Mouse (Mus musculus) left cerebral cortex, adult 18-20 months (tissue): Measurements from ENCODE around the gene Usp34. TPM values are rescaled to one million over a fixed set of nuclear protein-coding genes. Genes with fewer than 3 reads are reported as not detected.
"Not testable (repeated sequence)": the region's sequence is repeated elsewhere in the genome, so short reads cannot be mapped to it uniquely, and the experiment has no call there.

ENCODE experiments used
- DNase-seq, 2 experiments: peaks; one replicate each; pipeline ENCODE4 v3.0.0; 2021 to 2022; ENCODE audit warnings: low spot score in 2 of 2, mixed read lengths in 1 of 2
- total RNA-seq, 2 experiments: library from RNA; stranded (reverse); gene quantifications; 2 replicates each; pipeline ENCODE4 v1.2.3; 2021

Gene Usp34
- total RNA-seq, 2 experiments from 2014 or later: 84.5 to 92.5 TPM

GRCm38 (mm10) chr11:23335160-23335559, 28.5 kb downstream of the Usp34 start:
- no peak for DNase-seq

- not testable (repeated sequence) for DNase-seq
Measured at GRCm38 (mm10) chr11:23357226-23357625, 50.5 kb downstream of the Usp34 start.

- DNase-seq: not testable (repeated sequence)
Measured at GRCm38 (mm10) chr11:23359687-23360235, 53.1 kb downstream of the Usp34 start.

DNA sequence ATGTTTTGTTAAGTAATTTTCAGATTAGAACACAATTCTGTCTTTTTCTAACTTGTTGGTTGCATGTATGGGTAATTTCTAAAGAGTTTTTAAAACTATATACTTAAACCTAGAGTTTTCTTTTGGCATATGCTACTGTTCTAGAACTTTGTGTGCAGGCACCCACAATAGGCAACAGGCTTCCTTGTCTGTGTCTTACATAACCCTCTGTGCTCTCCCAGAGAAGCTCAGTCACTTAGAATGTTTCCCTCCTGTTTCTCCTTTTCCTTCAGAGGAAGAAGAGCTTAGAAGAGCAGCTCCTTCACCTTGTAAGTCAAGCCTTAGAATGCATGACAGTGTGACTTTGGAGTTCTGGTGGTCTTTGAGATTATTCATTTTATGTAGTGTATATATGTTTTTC, 55.6 kb downstream of the Usp34 start:
- no peak for DNase-seq

DNA sequence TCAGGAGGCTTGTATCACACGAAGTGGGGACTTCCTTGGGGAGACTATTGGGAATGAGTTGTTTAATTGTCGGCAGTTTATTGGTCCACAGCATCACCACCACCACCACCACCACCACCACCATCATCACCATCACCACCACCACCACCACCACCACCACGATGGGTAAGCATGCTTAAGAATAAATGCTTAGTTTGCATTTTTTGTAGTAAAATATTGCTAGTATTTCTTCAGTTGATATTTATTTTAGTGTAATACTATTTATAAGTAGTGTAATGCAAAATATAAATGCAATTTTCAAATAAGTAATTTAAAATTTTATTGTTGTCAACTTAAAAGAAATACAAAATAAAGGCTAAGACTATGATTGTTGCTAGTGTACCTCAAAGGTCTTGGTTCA, 57.7 kb downstream of the Usp34 start:
- no peak for DNase-seq

- DNase-seq: no peak
Measured at GRCm38 (mm10) chr11:23372032-23372431, 65.3 kb downstream of the Usp34 start.

GRCm38 (mm10) chr11:23372490-23372889, 65.8 kb downstream of the Usp34 start:
- no peak for DNase-seq

DNA sequence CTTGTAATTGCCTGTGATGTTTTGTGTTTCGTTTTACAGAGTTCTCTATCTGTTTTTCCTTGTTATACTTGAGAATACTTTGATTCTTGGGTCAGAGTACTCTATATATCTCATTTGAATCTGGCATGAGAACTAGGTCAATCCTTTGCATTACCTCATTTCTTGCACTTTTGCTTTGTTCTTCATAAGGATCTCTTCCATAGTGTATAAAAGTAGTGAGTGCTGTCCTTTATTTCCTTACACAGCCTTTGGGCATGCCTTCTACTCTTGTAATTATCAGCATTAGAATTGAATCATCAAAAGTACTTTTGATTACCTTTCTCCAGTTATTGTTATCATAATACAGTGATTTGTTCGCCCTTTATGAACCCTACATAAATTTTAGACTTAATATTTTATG, 73.4 kb downstream of the Usp34 start:
- no peak for DNase-seq

DNA sequence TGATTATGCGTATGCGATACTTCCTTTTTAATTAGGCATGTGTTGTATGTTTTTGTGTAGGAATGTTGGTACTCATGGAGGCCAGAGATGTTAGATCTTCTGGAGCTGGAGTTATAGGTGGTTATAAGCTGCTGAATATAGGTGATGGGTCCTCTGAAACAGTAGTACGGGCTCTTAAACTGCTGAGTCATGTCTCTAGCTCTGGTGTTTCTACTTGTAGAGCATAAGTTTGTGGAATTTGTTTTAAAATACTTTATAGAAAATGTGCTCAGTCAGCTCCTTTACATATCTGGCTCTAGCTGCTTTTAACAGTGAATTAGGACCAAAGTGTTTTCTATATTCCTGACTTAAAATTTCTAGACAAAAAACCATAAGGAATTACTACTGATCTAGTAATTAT, 73.9 kb downstream of the Usp34 start:
- no peak for DNase-seq

DNA sequence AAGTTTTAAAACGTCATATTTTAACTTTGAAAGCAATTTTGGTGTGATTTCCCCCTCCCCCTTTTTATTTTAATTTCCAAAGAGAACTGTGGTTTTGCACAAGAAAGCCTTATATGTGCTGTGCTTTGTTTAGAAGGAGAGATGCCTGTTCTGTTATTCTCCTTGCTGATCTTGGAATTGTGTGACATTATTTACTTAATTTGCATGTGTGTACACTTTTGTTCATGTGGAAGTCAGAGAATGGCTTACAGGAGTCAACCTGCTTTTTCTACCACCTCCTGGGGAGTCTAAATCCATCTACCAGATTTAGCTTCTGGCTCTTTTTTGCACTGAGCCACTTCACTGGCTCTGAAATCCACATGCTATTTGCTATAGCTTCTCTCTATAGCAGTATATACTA, 76.1 kb downstream of the Usp34 start:
- no peak for DNase-seq

- DNase-seq: no peak
Measured at GRCm38 (mm10) chr11:23389649-23390048, 83.0 kb downstream of the Usp34 start.

DNA sequence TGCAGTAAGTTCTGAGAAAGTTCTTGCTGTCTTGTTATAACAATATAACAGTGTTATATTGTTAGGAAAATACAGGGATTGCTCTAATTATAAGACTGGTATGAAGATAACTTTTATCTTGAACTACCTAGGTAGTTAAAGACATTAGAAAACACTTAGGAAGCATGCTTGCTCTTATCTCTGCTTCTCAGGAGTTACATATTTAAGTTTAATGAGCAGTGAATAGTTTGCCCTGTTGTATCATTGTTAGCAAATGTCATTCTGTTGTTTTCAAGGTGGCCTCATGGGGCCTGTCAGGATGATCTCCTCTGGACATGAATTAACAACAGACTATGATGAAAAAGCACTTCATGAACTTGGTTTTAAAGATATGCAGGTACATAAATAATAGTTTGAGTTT, 85.9 kb downstream of the Usp34 start:
- DNase-seq: no peak

GRCm38 (mm10) chr11:23396608-23397007, 89.9 kb downstream of the Usp34 start:
- no peak for DNase-seq

DNA sequence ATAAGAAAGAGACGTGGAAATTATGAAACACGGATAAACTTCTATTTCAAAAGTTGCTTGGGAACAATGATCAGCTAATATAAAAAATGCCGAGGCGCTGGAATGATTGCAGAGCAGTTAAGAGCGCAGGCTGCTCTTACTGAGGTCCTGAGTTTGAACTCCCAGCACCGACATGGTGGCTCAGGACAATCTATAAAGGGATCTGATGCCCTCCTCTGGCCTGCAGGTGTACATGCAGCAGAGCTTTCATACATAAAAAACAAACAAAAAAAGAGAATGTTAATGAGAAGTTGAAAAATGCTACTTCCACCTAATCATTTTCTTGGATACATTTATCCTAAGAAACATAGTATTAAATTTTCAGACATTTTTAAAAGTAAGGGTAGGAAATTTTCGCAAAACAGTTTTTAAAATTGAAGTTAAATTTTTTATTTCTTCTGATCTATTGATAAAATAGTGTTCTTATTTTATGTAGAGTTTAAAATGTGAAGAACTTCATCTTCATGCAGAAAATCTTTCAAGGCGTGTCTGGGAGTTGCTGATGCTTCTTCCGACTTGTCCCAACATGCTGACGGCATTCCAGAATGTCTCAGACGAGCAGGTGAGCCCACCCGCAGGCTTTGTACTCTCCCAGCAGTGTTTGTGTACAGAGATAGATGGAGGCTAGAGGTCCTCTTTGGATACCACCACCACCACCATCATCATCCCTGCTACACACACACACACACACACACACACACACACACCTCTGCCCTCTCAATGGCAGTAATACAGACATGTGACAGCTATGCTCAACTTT, 94.5 kb downstream of the Usp34 start:
- no peak for DNase-seq

DNA sequence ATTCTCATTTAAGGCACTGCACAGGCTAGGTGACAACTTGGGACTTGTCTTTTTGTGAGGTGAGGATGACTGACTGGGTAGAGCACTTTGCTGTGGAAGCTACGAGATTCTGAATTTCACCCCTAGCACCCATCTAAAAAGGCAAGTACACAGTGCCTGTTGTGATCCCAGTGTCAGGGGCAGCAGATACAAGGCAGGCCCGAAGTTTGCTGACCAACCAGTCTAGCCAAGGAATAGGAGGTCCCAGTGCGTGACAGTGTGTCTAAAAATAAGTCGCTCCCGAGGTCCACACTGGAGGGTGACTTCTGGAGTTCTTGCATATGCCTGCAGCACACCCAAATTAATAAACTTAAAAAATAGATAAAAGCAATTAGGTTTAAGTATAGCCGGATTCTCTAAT, 121.6 kb downstream of the Usp34 start:
- no peak for DNase-seq

DNA sequence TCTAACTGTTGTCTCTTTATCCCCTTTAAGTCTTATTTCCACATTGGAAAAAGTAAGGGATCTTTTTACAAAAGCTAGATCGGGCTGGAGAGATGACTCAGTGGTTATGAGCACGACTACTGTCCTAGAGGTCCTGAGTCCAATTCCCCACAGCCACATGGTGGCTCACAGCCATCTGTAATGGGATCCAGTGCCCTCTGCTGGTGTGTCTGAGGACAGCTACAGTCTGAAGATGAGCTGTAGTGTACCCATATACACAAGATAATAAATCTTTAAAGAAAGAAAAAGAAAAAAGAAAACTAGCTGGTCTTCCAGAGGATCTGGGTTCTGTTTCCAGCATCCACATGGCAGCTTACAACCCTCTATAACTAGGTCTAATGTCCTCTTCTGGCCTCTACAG, 123.3 kb downstream of the Usp34 start:
- no peak for DNase-seq

- DNase-seq: no peak
Measured at GRCm38 (mm10) chr11:23436076-23436475, 129.4 kb downstream of the Usp34 start.

DNA sequence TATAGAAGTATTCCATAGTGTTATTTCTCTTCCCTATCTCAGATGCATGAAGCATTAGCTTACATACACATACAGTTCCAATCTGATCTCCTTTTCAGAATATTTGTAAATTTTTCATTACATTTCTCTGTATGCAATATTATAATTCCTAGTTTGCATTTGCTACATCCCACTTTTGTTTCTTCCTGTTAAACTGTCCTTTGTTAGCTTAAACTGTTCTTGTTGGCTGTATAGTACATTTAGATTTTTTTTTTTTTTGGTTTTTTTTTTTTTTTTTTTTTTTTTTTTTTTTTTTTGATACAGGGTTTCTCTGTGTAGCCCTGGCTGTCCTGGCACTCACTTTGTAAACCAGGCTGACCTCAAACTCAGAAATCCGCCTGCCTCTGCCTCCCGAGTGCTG, 159.2 kb downstream of the Usp34 start:
- not testable (repeated sequence) for DNase-seq

- no peak for DNase-seq
Measured at GRCm38 (mm10) chr11:23489955-23490354, 183.3 kb downstream of the Usp34 start.

- DNase-seq: no peak
Measured at GRCm38 (mm10) chr11:23492048-23492790, 185.5 kb downstream of the Usp34 start.

- DNase-seq: no peak
Measured at GRCm38 (mm10) chr11:23495231-23495630, 188.5 kb downstream of the Usp34 start.

DNA sequence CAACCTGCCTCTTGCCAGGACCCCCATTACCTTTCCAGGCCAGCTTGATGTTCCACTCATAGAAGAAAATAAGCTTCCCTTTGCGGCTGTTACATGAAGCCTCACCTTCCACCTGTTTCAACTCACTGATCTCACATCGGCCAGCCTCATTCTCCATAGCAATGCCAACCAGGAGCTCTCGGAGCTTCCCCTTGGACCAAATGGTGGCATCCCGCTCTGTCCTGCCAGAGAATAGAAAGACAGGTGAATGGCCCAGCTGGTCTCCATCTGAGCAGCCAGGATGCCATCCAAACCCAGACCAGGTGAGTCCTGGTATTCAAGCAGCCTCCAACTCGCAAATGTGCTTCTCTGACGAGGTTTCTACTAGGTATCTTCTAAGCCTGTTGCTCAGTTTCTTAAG, 190.0 kb downstream of the Usp34 start:
- DNase-seq: no peak
